Comparison of ENCODE assay signal across 9 mouse cellular contexts in the genomic region with DNA sequence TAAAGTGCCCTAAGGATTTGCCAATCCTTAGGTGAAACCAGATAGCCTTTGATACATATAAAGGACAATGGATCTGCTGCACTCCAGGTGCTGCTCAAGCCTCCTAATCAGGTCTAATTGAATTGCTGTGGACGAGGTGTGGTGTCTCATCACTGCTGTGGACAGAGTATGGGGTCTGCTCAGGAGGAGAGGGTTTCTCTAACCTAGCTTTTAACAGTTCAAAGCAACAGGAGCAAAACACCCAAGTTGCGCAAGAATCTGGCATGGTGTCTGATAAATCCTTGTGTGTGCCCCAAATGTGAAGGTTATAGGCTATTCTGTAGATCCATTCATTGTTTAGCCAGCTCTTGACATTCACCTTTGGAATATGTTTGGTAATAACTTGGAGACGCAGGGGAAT. TPM values are rescaled to one million over a fixed set of nuclear protein-coding genes. Genes with fewer than 3 reads are reported as not detected.
"Had no signal": no experiment of that assay in that cellular context is flagged by ENCODE, and none has a peak within 500 bp of the region (broad histone marks: within the 10 kb centered on the region; RNA-seq: fewer than 3 reads in every experiment).

No protein-coding gene starts in this region.

RNA-seq across cellular contexts. Expression of a gene that starts 24.9 kb away (rescaled TPM):
- polyA plus RNA-seq: heart, embryonic 12.5 days; heart, embryonic 13.5 days; heart, postnatal 0 days; intestine, embryonic 15.5 days; intestine, embryonic 16.5 days; intestine, postnatal 0 days; kidney, adult 2 months; kidney, embryonic 14.5 days; large intestine, adult 2 months had no signal
